Mouse (Mus musculus) liver, embryonic 14.5 days (tissue): ENCODE data around the gene Furin. TPM values are rescaled to one million over a fixed set of nuclear protein-coding genes. Genes with fewer than 3 reads are reported as not detected.

ENCODE experiments used
- ATAC-seq: fragments of 200-750 bp; cut with Nextera tagmentation; 2 replicates; pipeline ENCODE4 v1.8.0; 2017; ENCODE audit warnings: moderate number of reproducible peaks, mild to moderate bottlenecking, moderate library complexity; ENCODE audit not compliant: insufficient read depth
- DNase-seq, 3 experiments: peaks; one replicate each; pipeline ENCODE4 v3.0.0-alpha.2; 2012 to 2013; ENCODE audit warnings: low read depth in 3 of 3, low spot score in 3 of 3
- H3K27ac ChIP-seq: fragments of 300-500 bp; sonication (generic); 2 replicates; pipeline ENCODE4 v1.5.1; 2014; ENCODE audit warnings: moderate library complexity, mild to moderate bottlenecking, control low read depth, inconsistent platforms
- H3K27me3 ChIP-seq: fragments of 300-500 bp; sonication (generic); 2 replicates; pipeline ENCODE4 v1.6.1; 2014; ENCODE audit warnings: mild to moderate bottlenecking, low read length, moderate library complexity; ENCODE audit not compliant: control insufficient read depth, insufficient read depth
- H3K36me3 ChIP-seq: fragments of 300-500 bp; sonication (generic); replicated peaks from 2 replicates; pipeline ENCODE4 v1.6.1; 2014; ENCODE audit warnings: low read depth; ENCODE audit not compliant: control insufficient read depth, insufficient read depth
- H3K4me1 ChIP-seq, 2 experiments: fragments of 200-500 bp in 1 of 2; fragments of 300-500 bp in 1 of 2; sonication (generic) in 1 of 2; replicated peaks; 2 replicates each; pipeline ENCODE4 v1.6.1; 2012 to 2014; ENCODE audit warnings: antibody characterized with exemption in 1 of 2, inconsistent platforms in 1 of 2, low read length in 1 of 2; ENCODE audit not compliant: control insufficient read depth in 2 of 2, insufficient read depth in 2 of 2
- H3K4me2 ChIP-seq: fragments of 300-500 bp; sonication (generic); 2 replicates; pipeline ENCODE4 v1.6.1; 2014; ENCODE audit warnings: low read depth, mild to moderate bottlenecking, control low read depth, moderate library complexity
- H3K4me3 ChIP-seq, 2 experiments: fragments of 200-500 bp in 1 of 2; fragments of 300-500 bp in 1 of 2; sonication (generic) in 1 of 2; 2 replicates each; pipeline ENCODE4 v1.5.1; 2012 to 2014; ENCODE audit warnings: low read depth in 2 of 2, low read length in 2 of 2, mild to moderate bottlenecking in 2 of 2, control low read depth in 1 of 2, inconsistent platforms in 1 of 2, moderate library complexity in 1 of 2; ENCODE audit not compliant: insufficient read depth in 1 of 2
- H3K9ac ChIP-seq: fragments of 300-500 bp; sonication (generic); replicated peaks from 2 replicates; pipeline ENCODE4 v1.6.1; 2014; ENCODE audit warnings: mild to moderate bottlenecking, control low read depth, moderate library complexity
- H3K9me3 ChIP-seq: fragments of 300-500 bp; sonication (generic); 2 replicates; pipeline ENCODE4 v1.6.1; 2016; ENCODE audit warnings: low read length, mixed read lengths; ENCODE audit not compliant: control insufficient read depth
- CTCF ChIP-seq: IDR thresholded peaks from 2 replicates; pipeline ENCODE4 v1.5.1; 2016; ENCODE audit warnings: antibody characterized with exemption, low read depth, control low read depth
- EP300 ChIP-seq: IDR thresholded peaks from 2 replicates; pipeline ENCODE4 v1.6.1; 2016; ENCODE audit warnings: antibody characterized with exemption, low read depth
- WGBS: fragments of 180-500 bp; shearing (Covaris S2); extraction: QIAGEN DNeasy Blood & Tissue Kit; methylation state at CpG from one replicate; pipeline ENCODE4 v1.1.7; 2014; ENCODE audit not compliant: insufficient replicate concordance; 5-methylcytosine and 5-hydroxymethylcytosine counted together
- polyA plus RNA-seq, 2 experiments: library from polyadenylated mRNA; depleted of rRNA in 1 of 2; stranded (reverse) in 1 of 2; unstranded in 1 of 2; fragments of >200 nt; fragmentation: Nextera tagmentation in 1 of 2; extraction: Ambion mirVana in 1 of 2; gene quantifications; 2 replicates each; pipeline versions ENCODE4 v1.2.1 to v1.2.3; 2012 to 2014

The Furin gene
- polyA plus RNA-seq, 2 experiments, result 3.8 to 6.0 TPM

DNA sequence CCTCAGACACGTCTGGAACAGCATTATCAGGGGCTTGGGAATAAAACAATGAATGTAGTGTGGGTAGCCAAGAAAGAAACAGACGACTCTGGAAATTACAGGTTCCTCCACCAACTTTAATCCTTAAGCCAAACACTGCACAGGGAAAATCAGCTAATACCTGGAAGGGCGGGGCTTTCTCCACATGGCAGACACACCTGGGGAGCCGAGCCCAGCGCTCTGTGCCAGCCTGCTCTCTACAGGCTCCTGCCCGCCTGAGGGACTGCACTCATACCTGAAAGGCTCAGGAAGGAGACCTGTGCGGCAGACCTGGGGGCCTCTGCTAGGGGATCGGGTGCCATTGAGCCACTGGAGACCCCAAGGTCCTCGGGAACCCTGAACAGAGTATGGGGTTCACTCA lies 2.5 kb upstream of the Furin start:
- Histone ChIP-seq H3K27me3 (peaks cover 19% of the 10 kb centered on the region), H3K27ac (no peak overlapping the region), H3K4me1 (peaks cover 0 to 2% of the 10 kb centered on the region in 2 experiments; a peak in 1 of 4 replicates), H3K4me2 (no peak overlapping the region), H3K9me3 (no peaks in the 10 kb centered on the region), H3K9ac (no peak overlapping the region), H3K4me3 (no peak overlapping the region), H3K36me3 (no peaks in the 10 kb centered on the region)
- TF ChIP-seq CTCF (no peak), EP300 (no peak)
- DNase-seq, result no peak
- 65% methylated on average over 9 of the region's 9 CpGs for WGBS
- no peak for ATAC-seq

DNA sequence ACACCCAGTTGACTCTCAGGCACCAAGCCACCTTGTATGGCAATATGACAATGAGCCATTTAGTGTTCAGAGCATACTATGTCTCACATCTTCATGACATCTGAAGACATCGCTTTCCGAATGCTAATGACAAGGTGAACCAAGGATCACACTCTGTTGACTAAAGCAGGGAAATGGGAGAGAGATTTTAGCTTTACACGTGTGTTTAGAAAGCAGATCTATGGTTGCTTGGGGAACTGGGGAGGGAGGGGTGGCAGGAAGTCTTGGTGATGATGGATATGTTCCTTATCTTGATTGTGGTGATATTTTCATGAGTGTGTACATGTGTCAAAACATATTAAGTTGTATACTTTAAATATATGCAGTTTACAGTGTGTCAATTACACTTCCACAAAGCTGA lies 950 bp upstream of the Furin start:
- 50% methylated on average over 3 of the region's 3 CpGs for WGBS

DNA sequence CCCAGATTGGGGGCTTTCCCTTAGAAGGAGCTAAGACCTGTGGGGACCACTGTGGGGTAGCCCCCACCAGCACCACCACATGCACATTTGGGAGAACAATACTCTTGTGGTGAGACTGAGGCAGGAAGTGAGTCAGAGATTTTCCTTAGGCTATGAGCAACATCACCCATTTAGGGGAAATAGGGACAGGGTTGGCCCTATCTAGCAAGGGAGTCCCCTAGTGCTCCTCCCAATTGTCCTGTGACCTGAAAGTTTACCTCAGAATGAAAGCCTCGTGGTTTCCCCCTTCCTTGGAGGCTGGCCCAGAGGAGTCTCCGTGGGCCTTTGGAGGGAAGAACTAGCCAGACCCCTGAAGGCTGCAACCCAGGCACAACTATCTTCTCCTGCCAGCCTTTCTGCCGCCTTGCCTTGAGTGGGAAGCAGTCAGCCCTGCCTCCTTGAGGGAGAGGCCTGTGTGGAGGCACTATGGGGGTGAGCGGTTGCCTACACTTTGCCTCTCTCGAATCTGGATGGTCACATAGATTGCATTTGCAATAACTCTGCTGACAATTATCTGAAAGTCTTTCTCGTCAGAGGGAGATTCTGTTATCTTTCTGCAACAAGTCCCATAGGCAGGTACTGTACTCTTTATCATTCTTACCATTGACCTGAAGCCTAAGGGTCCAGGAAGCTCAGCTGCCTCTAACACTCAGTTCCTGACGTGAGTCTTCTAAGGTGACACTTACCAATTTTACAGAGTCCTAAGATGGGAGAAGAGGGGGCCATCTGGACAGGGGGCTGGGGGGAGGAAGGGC lies 938 bp downstream of the Furin start:
- ATAC-seq, result no peak
- H3K4me1 ChIP-seq, result peaks cover 0 to 9% of the 10 kb centered on the region in 2 experiments; a peak in 1 of 4 replicates
- no peak overlapping the region for H3K27ac ChIP-seq
- no peaks in the 10 kb centered on the region for H3K36me3 ChIP-seq
- WGBS, result 12% methylated on average over 7 of the region's 7 CpGs
- H3K4me2 ChIP-seq, result no peak overlapping the region
- H3K9ac ChIP-seq, result no peak overlapping the region
- no peaks in the 10 kb centered on the region for H3K9me3 ChIP-seq
- no peak overlapping the region for H3K4me3 ChIP-seq
- peaks cover 32% of the 10 kb centered on the region for H3K27me3 ChIP-seq
- no peak for DNase-seq
- no peak for TF ChIP-seq EP300
- TF ChIP-seq CTCF, result no peak

More for the DNA sequence above, 950 bp upstream of the Furin start:
- Histone ChIP-seq H3K9me3 (no peaks in the 10 kb centered on the region), H3K36me3 (no peaks in the 10 kb centered on the region), H3K27ac (no peak overlapping the region), H3K4me1 (peaks cover 0 to 2% of the 10 kb centered on the region in 2 experiments; a peak in 1 of 4 replicates), H3K27me3 (peaks cover 30% of the 10 kb centered on the region), H3K4me3 (no peak overlapping the region), H3K4me2 (no peak overlapping the region), H3K9ac (no peak overlapping the region)
- TF ChIP-seq EP300, result no peak
- no peak for TF ChIP-seq CTCF
- no peak for ATAC-seq
- DNase-seq, result no peak

DNA sequence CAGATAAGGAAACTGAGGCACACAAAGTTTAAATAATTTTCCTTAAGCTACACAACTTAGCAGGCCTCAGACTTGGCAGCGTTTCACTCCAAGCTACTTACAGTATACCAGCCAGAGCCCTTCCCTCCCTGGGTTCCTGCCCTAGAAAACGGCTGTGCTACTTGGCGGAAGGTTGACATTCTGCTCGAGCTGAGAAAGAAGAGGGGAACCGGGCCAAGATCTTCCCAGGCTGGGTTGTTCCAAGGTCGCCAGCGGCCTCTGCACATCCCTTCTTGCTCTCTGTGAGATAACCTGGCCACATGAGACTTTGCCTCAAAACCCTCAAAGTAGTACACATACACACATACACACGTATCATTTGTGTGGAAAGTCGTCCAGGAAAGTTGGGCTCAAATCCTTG lies 1.7 kb downstream of the Furin start:
- H3K27me3 ChIP-seq, result peaks cover 32% of the 10 kb centered on the region
- ATAC-seq (no peak), DNase-seq (no peak)
- no peaks in the 10 kb centered on the region for H3K36me3 ChIP-seq
- H3K4me1 ChIP-seq, result peaks cover 0 to 9% of the 10 kb centered on the region in 2 experiments; a peak in 1 of 4 replicates
- WGBS, result 35% methylated on average over 9 of the region's 9 CpGs
- TF ChIP-seq CTCF (no peak), EP300 (no peak)
- no peak overlapping the region for H3K4me3 ChIP-seq
- H3K4me2 ChIP-seq, result peak overlapping the region; percentile 69; the same call in 1 of the 2 replicates
- H3K9ac ChIP-seq, result no peak overlapping the region
- no peak overlapping the region for H3K27ac ChIP-seq
- no peaks in the 10 kb centered on the region for H3K9me3 ChIP-seq

DNA sequence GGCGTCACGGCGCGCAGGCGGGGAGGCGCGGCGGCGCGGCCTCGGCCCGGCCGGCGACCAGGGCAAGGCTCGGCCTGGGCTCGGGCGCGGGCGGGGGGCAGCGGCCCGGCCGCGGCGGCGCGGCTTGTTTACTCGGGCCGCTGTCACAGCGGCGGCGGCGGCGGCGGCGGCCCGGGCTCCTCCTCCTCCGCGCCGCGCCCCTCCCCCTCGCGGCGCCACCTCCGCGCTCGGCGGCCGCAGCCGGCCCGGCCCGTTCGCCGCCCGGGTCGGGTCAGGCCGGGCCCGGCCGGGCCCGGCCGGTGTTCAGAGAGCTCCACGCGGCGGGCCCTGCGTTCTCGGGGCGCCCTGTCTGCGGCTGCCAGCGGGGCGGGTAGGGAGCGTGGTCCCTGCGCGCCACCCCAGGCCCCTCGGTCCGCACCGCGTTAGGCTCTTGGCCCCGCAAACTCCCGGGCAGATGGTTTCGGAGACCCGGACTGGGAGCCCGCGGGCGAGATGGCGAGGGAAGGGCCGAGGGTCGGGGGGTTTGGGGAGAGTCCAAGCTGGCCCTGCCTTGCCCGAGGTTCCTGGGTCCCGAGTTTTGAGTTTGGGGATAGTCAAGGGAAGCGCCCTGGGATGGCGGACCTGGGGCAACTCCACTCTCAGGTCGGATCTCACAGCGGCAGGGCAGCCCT lies 2.5 kb downstream of the Furin start:
- Histone ChIP-seq H3K27ac (no peak overlapping the region), H3K4me1 (peaks cover 0 to 9% of the 10 kb centered on the region in 2 experiments; a peak in 1 of 4 replicates), H3K4me2 (peak overlapping the region; percentile 69), H3K27me3 (peaks cover 32% of the 10 kb centered on the region), H3K9me3 (no peaks in the 10 kb centered on the region), H3K4me3 (peak overlapping the region; percentile 61 to 63), H3K36me3 (no peaks in the 10 kb centered on the region), H3K9ac (peak overlapping the region; percentile 63)
- 1% methylated on average over 50 of the region's 92 CpGs for WGBS
- DNase-seq, result no peak
- ATAC-seq, result peak; percentile 66
- TF ChIP-seq EP300, result no peak
- no peak for TF ChIP-seq CTCF
